Mouse (Mus musculus) CH12F3 (cell line): ENCODE data around the gene Nid2.

Experiments used
- in situ Hi-C: fragments of 300-500 bp; cut with MboI; formaldehyde crosslinking; loops from 2 replicates; pipeline ENCODE4 v1.14.3; 2020; ENCODE audit warnings: low sequenced_read_pairs

Nid2 gene

DNA sequence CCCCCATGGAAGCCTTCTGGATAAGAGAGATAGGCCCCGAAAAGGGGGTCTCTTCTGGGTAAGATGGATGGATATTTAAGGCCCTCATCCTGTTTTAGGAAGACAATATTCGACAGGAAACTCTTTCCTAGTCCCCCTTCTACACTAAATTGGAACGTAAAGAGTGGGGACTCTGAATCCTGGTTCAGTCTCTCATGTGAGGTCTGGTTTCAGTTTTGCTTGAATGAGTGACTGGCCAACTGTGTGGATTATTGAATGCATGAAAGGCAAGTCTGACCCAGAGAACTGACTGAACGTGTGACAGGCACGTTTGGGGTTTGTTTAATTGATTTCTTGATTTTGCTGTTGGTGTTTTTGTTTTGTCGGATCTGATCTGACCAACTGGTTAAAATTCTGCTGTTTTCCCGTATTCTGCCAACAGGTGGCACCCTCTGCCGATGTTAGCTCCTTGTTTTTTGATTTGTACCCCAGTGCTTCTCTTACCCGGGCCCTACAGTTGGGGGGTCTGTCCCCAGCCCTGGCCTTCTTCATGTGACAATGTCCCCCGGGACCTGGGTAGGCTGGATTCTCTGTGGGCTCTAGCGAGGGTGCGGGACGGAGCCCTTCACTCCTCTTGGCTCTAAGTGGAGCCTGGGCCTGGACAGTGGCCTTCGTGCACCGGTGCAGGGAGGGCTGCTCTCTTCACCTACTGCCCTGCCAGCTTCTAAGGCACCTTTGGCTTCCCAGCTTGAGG, 88.7 kb downstream of the Nid2 start:
- in situ Hi-C loops: loop anchor here (10.0 kb wide), 1 partner anchor 235 kb away; no protein-coding TSS in a partner anchor

GRCm38 (mm10) chr14:19853471-19853870, 102.4 kb downstream of the Nid2 start:
- in situ Hi-C loops: no loop called here

- in situ Hi-C loops: no loop called here
Observed at GRCm38 (mm10) chr14:19858279-19858678, 107.2 kb downstream of the Nid2 start.

DNA sequence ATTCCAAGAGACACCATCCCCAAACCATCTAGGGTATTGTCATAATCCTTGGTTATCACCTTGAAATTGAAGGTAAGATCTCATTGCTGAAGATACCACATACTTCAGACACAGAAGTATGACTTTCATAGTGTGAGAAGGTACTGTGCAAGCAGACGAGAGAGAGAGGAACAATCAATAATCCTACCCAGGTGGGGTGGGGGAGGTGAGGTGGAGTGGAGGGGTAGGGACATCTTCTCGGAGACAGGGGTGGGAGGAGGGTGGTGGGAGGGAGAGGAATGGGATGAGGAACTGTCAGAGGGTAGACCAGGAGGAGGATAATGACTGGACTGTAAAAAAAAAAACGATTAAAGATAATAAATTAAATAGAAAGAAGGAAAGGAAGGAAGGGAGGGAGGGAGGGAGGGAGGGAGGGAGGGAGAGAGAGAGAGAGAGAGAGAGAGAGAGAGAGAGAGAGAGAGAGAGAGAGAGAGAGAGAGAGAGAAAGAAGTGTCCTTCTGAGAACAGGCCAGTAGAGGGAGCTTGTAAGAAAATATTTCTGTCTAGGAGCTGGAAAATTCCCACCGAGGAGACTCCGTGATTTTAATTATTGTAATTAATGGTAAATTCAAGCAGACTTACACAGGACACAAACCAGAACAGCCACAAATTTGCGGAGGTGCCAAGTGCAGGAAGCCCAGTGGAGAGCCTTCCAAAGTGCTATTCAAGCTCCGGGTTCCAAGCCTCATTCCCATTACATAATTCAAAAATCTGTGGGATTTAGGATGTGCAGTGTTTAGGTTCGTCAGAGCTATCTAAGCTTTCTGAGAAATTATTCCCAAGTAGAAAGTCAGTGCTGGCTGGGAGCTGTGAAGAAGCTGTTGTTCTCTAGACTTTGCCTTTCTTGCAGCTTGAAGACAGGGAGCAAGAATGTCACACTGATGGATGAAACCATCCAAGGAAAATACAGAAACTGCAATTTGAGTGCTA, 108.0 kb downstream of the Nid2 start:
- in situ Hi-C loops: no loop called here

- in situ Hi-C loops: no loop called here
Observed at GRCm38 (mm10) chr14:19860281-19860680, 109.2 kb downstream of the Nid2 start.
